Mouse (Mus musculus) myocyte (in vitro differentiated cells): ENCODE results near the gene S100a10.

Source experiments
- CEBPB ChIP-seq: IDR thresholded peaks from 2 replicates; pipeline ENCODE4 v1.6.1; 2011; ENCODE audit warnings: mild to moderate bottlenecking, moderate library complexity; ENCODE audit not compliant: poor library complexity, insufficient read depth, severe bottlenecking
- E2F4 ChIP-seq: IDR thresholded peaks from one replicate; pipeline ENCODE4 v1.6.1; 2011; ENCODE audit warnings: mild to moderate bottlenecking, control low read depth, moderate library complexity; ENCODE audit not compliant: insufficient read depth
- MAX ChIP-seq: IDR thresholded peaks from one replicate; pipeline ENCODE4 v1.6.1; 2011; ENCODE audit warnings: low read depth, mild to moderate bottlenecking, control low read depth
- MYOG ChIP-seq, 3 experiments: IDR thresholded peaks; one replicate each; pipeline ENCODE4 v1.6.1; 2011; ENCODE audit warnings: control low read depth in 2 of 3, low read depth in 2 of 3, mild to moderate bottlenecking in 2 of 3; ENCODE audit not compliant: insufficient read length in 2 of 3, control insufficient read depth in 1 of 3, insufficient read depth in 1 of 3
- POLR2A ChIP-seq: IDR thresholded peaks from one replicate; pipeline ENCODE4 v1.6.1; 2011; ENCODE audit warnings: low read depth, mild to moderate bottlenecking, control low read depth, moderate library complexity; ENCODE audit not compliant: insufficient read length
- POLR2AphosphoS2 ChIP-seq: IDR thresholded peaks from one replicate; pipeline ENCODE4 v1.6.1; 2011; ENCODE audit warnings: low read depth, control low read depth; ENCODE audit not compliant: insufficient read length
- REST ChIP-seq: IDR thresholded peaks from one replicate; pipeline ENCODE4 v1.6.1; 2011; ENCODE audit warnings: mild to moderate bottlenecking, control low read depth, moderate library complexity; ENCODE audit not compliant: insufficient read depth, insufficient read length
- SRF ChIP-seq: IDR thresholded peaks from one replicate; pipeline ENCODE4 v1.6.1; 2011; ENCODE audit warnings: low read depth; ENCODE audit not compliant: control insufficient read depth, insufficient read length
- TCF12 ChIP-seq: IDR thresholded peaks from one replicate; pipeline ENCODE4 v1.6.1; 2011; ENCODE audit warnings: mild to moderate bottlenecking, control low read depth; ENCODE audit not compliant: poor library complexity, insufficient read depth, severe bottlenecking
- TCF3 ChIP-seq: IDR thresholded peaks from one replicate; pipeline ENCODE4 v1.6.1; 2011; ENCODE audit warnings: low read depth, control low read depth; ENCODE audit not compliant: insufficient read length
- USF1 ChIP-seq: IDR thresholded peaks from one replicate; pipeline ENCODE4 v1.6.1; 2011; ENCODE audit warnings: low read depth, mild to moderate bottlenecking, control low read depth, moderate library complexity

- TF ChIP-seq USF1, result peak; percentile 61
- TF ChIP-seq POLR2A, result no peak
- no peak for TF ChIP-seq E2F4
- no peak for TF ChIP-seq MAX
- peak; percentile 11 for TF ChIP-seq TCF12
- no peak for TF ChIP-seq CEBPB
- peak in 1 of 3 experiments; percentile 44 for TF ChIP-seq MYOG (IDR thresholded peaks at IDR 0.05; ENCODE audit: control insufficient read depth in 1 of 3, insufficient read depth in 1 of 3, insufficient read length in 2 of 3, low read depth in 2 of 3)
- no peak for TF ChIP-seq SRF
- no peak for TF ChIP-seq REST
- TF ChIP-seq POLR2AphosphoS2, result no peak
- no peak for TF ChIP-seq TCF3
Measured at GRCm38 (mm10) chr3:93568428-93569040, 13.7 kb downstream of the S100a10 start.
